Mouse (Mus musculus): ENCODE results near the gene Atp6v1d. TPM values are rescaled to one million over a fixed set of nuclear protein-coding genes. Genes with fewer than 3 reads are reported as not detected.

Atp6v1d gene
- polyA plus RNA-seq, 1 experiment from 2014 or later: 67.1 TPM

GRCm38 (mm10) chr12:78790791-78791190 lies 70.6 kb downstream of the Atp6v1d start:
- 65% methylated on average over 2 of the region's 2 CpGs for WGBS
- H3K27me3 ChIP-seq: no peaks in the 10 kb centered on the region
- no peak overlapping the region for H3K9ac ChIP-seq
- H3K4me2 ChIP-seq: no peak overlapping the region
- no peak overlapping the region for H3K27ac ChIP-seq
- no peak for ATAC-seq (ENCODE audit: insufficient number of reproducible peaks, insufficient read depth, low FRiP score, low TSS enrichment, low read depth)
- H3K4me3 ChIP-seq: no peak overlapping the region
- no peaks in the 10 kb centered on the region for H3K9me3 ChIP-seq
- H3K36me3 ChIP-seq: no peaks in the 10 kb centered on the region
- 0 out of 2 replicates have a peak, but pooled peaks cover 3% of the 10 kb centered on the region for H3K4me1 ChIP-seq

Other genes with a start within 250 kb of the Atp6v1d start
- not detected in 2 replicates for gene Fam71d, start 170.1 kb downstream of the Atp6v1d start, polyA plus RNA-seq (2015; fragmentation: Nextera tagmentation; extraction: Ambion mirVana)
- gene Mpp5, start 112.7 kb downstream of the Atp6v1d start, polyA plus RNA-seq (2015; fragmentation: Nextera tagmentation; extraction: Ambion mirVana): 19.2 and 24.6 TPM in 2 replicates
- gene Eif2s1, start 181 bp upstream of the Atp6v1d start, polyA plus RNA-seq (2015; fragmentation: Nextera tagmentation; extraction: Ambion mirVana): 196 and 205 TPM in 2 replicates
- gene Plek2, start 45.3 kb upstream of the Atp6v1d start, polyA plus RNA-seq (2015; fragmentation: Nextera tagmentation; extraction: Ambion mirVana): 4.2 and 5.1 TPM in 2 replicates
- 6.4 and 8.0 TPM in 2 replicates for gene Tmem229b, start 146.0 kb upstream of the Atp6v1d start, polyA plus RNA-seq (2015; fragmentation: Nextera tagmentation; extraction: Ambion mirVana)
- 1.7 TPM in 2 replicates for gene Plekhh1, start 167.5 kb upstream of the Atp6v1d start, polyA plus RNA-seq (2015; fragmentation: Nextera tagmentation; extraction: Ambion mirVana)
- gene Pigh, start 228.0 kb upstream of the Atp6v1d start, polyA plus RNA-seq (2015; fragmentation: Nextera tagmentation; extraction: Ambion mirVana): 36.5 and 37.6 TPM in 2 replicates

All from embryonic facial prominence, embryonic 13.5 days (tissue).